Mouse (Mus musculus) 3T3-L1 (cell line): ENCODE data around the gene Rere.

Experiments used
- DNase-seq: peaks from one replicate; pipeline ENCODE4 v3.0.0-alpha.2; 2015; ENCODE audit warnings: low read depth, low spot score

Gene Rere

GRCm38 (mm10) chr4:150379313-150379712, 97.9 kb downstream of the Rere start:
- no peak for DNase-seq

- no peak for DNase-seq
These were observed 98.3 kb downstream of the Rere start for GRCm38 (mm10) chr4:150379772-150380171.

GRCm38 (mm10) chr4:150380273-150380672, 98.8 kb downstream of the Rere start:
- no peak for DNase-seq

GRCm38 (mm10) chr4:150382504-150382903, 101.1 kb downstream of the Rere start:
- no peak for DNase-seq

GRCm38 (mm10) chr4:150384405-150384804, 103.0 kb downstream of the Rere start:
- DNase-seq = peak; percentile 47

GRCm38 (mm10) chr4:150384899-150385298, 103.5 kb downstream of the Rere start:
- no peak for DNase-seq

- no peak for DNase-seq
These were observed 107.1 kb downstream of the Rere start for GRCm38 (mm10) chr4:150388518-150388917.

GRCm38 (mm10) chr4:150393607-150394006, 112.2 kb downstream of the Rere start:
- DNase-seq = no peak

- no peak for DNase-seq
These were observed 112.6 kb downstream of the Rere start for GRCm38 (mm10) chr4:150394091-150394490.

GRCm38 (mm10) chr4:150396339-150396738, 114.9 kb downstream of the Rere start:
- no peak for DNase-seq

GRCm38 (mm10) chr4:150396826-150397620, 115.6 kb downstream of the Rere start:
- DNase-seq = no peak

- DNase-seq = no peak
These were observed 117.6 kb downstream of the Rere start for GRCm38 (mm10) chr4:150399032-150399431.

- peak; percentile 56 for DNase-seq
These were observed 120.6 kb downstream of the Rere start for GRCm38 (mm10) chr4:150401830-150402607.

- DNase-seq = no peak
These were observed 121.2 kb downstream of the Rere start for GRCm38 (mm10) chr4:150402608-150402985.

GRCm38 (mm10) chr4:150403941-150404340, 122.5 kb downstream of the Rere start:
- DNase-seq = no peak

GRCm38 (mm10) chr4:150404583-150404982, 123.1 kb downstream of the Rere start:
- DNase-seq = no peak

- no peak for DNase-seq
These were observed 124.3 kb downstream of the Rere start for GRCm38 (mm10) chr4:150405786-150406185.

- DNase-seq = no peak
These were observed 124.9 kb downstream of the Rere start for GRCm38 (mm10) chr4:150406320-150406719.

- no peak for DNase-seq
These were observed 125.4 kb downstream of the Rere start for GRCm38 (mm10) chr4:150406821-150407220.

GRCm38 (mm10) chr4:150414296-150414695, 132.8 kb downstream of the Rere start:
- no peak for DNase-seq

GRCm38 (mm10) chr4:150414759-150415158, 133.3 kb downstream of the Rere start:
- DNase-seq = no peak

GRCm38 (mm10) chr4:150415227-150415969, 134.0 kb downstream of the Rere start:
- no peak for DNase-seq
